Mouse (Mus musculus) liver, postnatal 0 days (tissue): ENCODE results near the gene Slamf8. TPM values are rescaled to one million over a fixed set of nuclear protein-coding genes. Genes with fewer than 3 reads are reported as not detected.

Source experiments
- ATAC-seq: fragments of 200-750 bp; cut with Nextera tagmentation; 2 replicates; pipeline ENCODE4 v1.8.0; 2017; ENCODE audit warnings: mild to moderate bottlenecking, moderate library complexity
- DNase-seq: peaks from one replicate; pipeline ENCODE4 v3.0.0-alpha.2; 2016
- H3K27ac ChIP-seq: fragments of 300-500 bp; sonication (generic); 2 replicates; pipeline ENCODE4 v1.5.1; 2014; ENCODE audit warnings: antibody characterized with exemption, moderate library complexity, mild to moderate bottlenecking, low read depth
- H3K27me3 ChIP-seq: fragments of 300-500 bp; sonication (generic); 2 replicates; pipeline ENCODE4 v1.6.1; 2014; ENCODE audit warnings: low read length, control low read depth, mixed read lengths; ENCODE audit not compliant: insufficient read depth
- H3K36me3 ChIP-seq: fragments of 300-500 bp; sonication (generic); replicated peaks from 2 replicates; pipeline ENCODE4 v1.6.1; 2014; ENCODE audit warnings: mild to moderate bottlenecking, control low read depth, low read length, moderate library complexity, mixed read lengths; ENCODE audit not compliant: insufficient read depth
- H3K4me1 ChIP-seq: fragments of 300-500 bp; sonication (generic); 2 replicates; pipeline ENCODE4 v1.6.1; 2014; ENCODE audit warnings: antibody characterized with exemption, mild to moderate bottlenecking, control low read depth; ENCODE audit not compliant: insufficient read depth
- H3K4me2 ChIP-seq: fragments of 300-500 bp; sonication (generic); 2 replicates; pipeline ENCODE4 v1.6.1; 2014; ENCODE audit warnings: low read depth, mild to moderate bottlenecking, low read length, moderate library complexity, mixed read lengths
- H3K4me3 ChIP-seq: fragments of 300-500 bp; sonication (generic); 2 replicates; pipeline ENCODE4 v1.5.1; 2014; ENCODE audit warnings: low read depth, low read length
- H3K9ac ChIP-seq: fragments of 300-500 bp; sonication (generic); replicated peaks from 2 replicates; pipeline ENCODE4 v1.6.1; 2014; ENCODE audit warnings: mild to moderate bottlenecking, moderate library complexity
- H3K9me3 ChIP-seq: fragments of 300-500 bp; sonication (generic); 2 replicates; pipeline ENCODE4 v1.6.1; 2016; ENCODE audit warnings: mild to moderate bottlenecking, control low read depth, low read length, mixed read lengths
- CTCF ChIP-seq: sonication (generic); IDR thresholded peaks from 2 replicates; pipeline ENCODE4 v1.5.1; 2016; ENCODE audit warnings: antibody characterized with exemption, low read depth
- EP300 ChIP-seq: IDR thresholded peaks from 2 replicates; pipeline ENCODE4 v1.6.1; 2016; ENCODE audit warnings: antibody characterized with exemption, low read depth, mild to moderate bottlenecking
- WGBS: fragments of 180-500 bp; shearing (Covaris S2); extraction: QIAGEN DNeasy Blood & Tissue Kit; methylation state at CpG from one replicate; pipeline ENCODE4 v1.1.7; 2014; ENCODE audit not compliant: insufficient replicate concordance; 5-methylcytosine and 5-hydroxymethylcytosine counted together
- polyA plus RNA-seq: library from polyadenylated mRNA; unstranded; fragments of >200 nt; fragmentation: Nextera tagmentation; extraction: Ambion mirVana; gene quantifications from 2 replicates; pipeline ENCODE4 v1.2.1, GENCODE M21; 2015

Gene Slamf8
- polyA plus RNA-seq, 1 experiment from 2014 or later = 0.31 TPM

GRCm38 (mm10) chr1:172566131-172566530, 24.2 kb downstream of the Slamf8 start:
- Histone ChIP-seq H3K36me3 (no peaks in the 10 kb centered on the region), H3K27ac (no peak overlapping the region), H3K9ac (no peak overlapping the region), H3K4me3 (no peak overlapping the region), H3K27me3 (peaks cover 35% of the 10 kb centered on the region), H3K4me1 (peaks cover 16% of the 10 kb centered on the region), H3K9me3 (no peaks in the 10 kb centered on the region), H3K4me2 (no peak overlapping the region)
- WGBS = 37% methylated on average over 3 of the region's 3 CpGs
- ATAC-seq = no peak
- DNase-seq = no peak
- TF ChIP-seq EP300 = no peak
- no peak for TF ChIP-seq CTCF

- DNase-seq (no peak), ATAC-seq (peak; percentile 7; the same call in 1 of the 2 replicates)
- TF ChIP-seq CTCF (no peak), EP300 (no peak)
- Histone ChIP-seq H3K4me1 (peaks cover 16% of the 10 kb centered on the region), H3K27me3 (peaks cover 46% of the 10 kb centered on the region), H3K27ac (no peak overlapping the region), H3K9ac (no peak overlapping the region), H3K4me2 (peak overlapping the region; percentile 86), H3K9me3 (no peaks in the 10 kb centered on the region), H3K36me3 (no peaks in the 10 kb centered on the region), H3K4me3 (peak overlapping the region; percentile 56)
- 3% methylated on average over 9 of the region's 10 CpGs for WGBS
These were observed 26.9 kb downstream of the Slamf8 start for GRCm38 (mm10) chr1:172563465-172563828.

- Histone ChIP-seq H3K27ac (no peak overlapping the region), H3K4me1 (peaks cover 16% of the 10 kb centered on the region), H3K36me3 (no peaks in the 10 kb centered on the region), H3K27me3 (peaks cover 46% of the 10 kb centered on the region), H3K9me3 (no peaks in the 10 kb centered on the region), H3K4me3 (peak overlapping the region; percentile 56), H3K9ac (peak overlapping the region; percentile 54), H3K4me2 (peak overlapping the region; percentile 86)
- ATAC-seq (peak; percentile 56), DNase-seq (peak; percentile 44)
- WGBS = 2% methylated on average over 63 of the region's 66 CpGs
- TF ChIP-seq CTCF (peak; percentile 62), EP300 (no peak)
These were observed 27.5 kb downstream of the Slamf8 start for GRCm38 (mm10) chr1:172562641-172563464.

GRCm38 (mm10) chr1:172555638-172556037, 34.7 kb downstream of the Slamf8 start, which contains the start of gene Vsig8:
TSS of gene Vsig8 (plus strand) at chr1:172555938.
- WGBS = 68% methylated on average over 9 of the region's 11 CpGs

GRCm38 (mm10) chr1:172552623-172553022, 37.7 kb downstream of the Slamf8 start:
- Histone ChIP-seq H3K27me3 (0 out of 2 replicates have a peak, but pooled peaks cover 7% of the 10 kb centered on the region), H3K4me3 (no peak overlapping the region), H3K27ac (no peak overlapping the region), H3K36me3 (no peaks in the 10 kb centered on the region), H3K9ac (no peak overlapping the region), H3K4me1 (0 out of 2 replicates have a peak, but pooled peaks cover 3% of the 10 kb centered on the region), H3K9me3 (no peaks in the 10 kb centered on the region), H3K4me2 (no peak overlapping the region)
- 48% methylated on average over 1 of the region's 1 CpGs for WGBS
- DNase-seq (no peak), ATAC-seq (no peak)
- no peak for TF ChIP-seq EP300
- TF ChIP-seq CTCF = no peak

More at GRCm38 (mm10) chr1:172555638-172556037, 34.7 kb downstream of the Slamf8 start, which contains the start of gene Vsig8:
- Histone ChIP-seq H3K4me2 (no peak within 1 kb of the TSS), H3K27ac (no peak within 1 kb of the TSS), H3K4me1 (0 out of 2 replicates have a peak, but pooled peaks cover 3% of the 10 kb centered on the region), H3K9me3 (no peaks in the 10 kb centered on the region), H3K9ac (no peak within 1 kb of the TSS), H3K4me3 (no peak within 1 kb of the TSS), H3K36me3 (no peaks in the 10 kb centered on the region), H3K27me3 (peaks cover 11% of the 10 kb centered on the region; the same call in 1 of the 2 replicates)
- TF ChIP-seq CTCF = no peak
- TF ChIP-seq EP300 = no peak
- DNase-seq (no peak), ATAC-seq (no peak)

- TF ChIP-seq EP300 (no peak), CTCF (no peak)
- H3K4me2 ChIP-seq = 0 out of 2 replicates have a peak overlapping the region, but pooled peaks have one; percentile 47
- WGBS = 51% methylated on average over 7 of the region's 7 CpGs
These were observed 39.4 kb downstream of the Slamf8 start for GRCm38 (mm10) chr1:172551009-172551408.

More at GRCm38 (mm10) chr1:172551009-172551408, 39.4 kb downstream of the Slamf8 start:
- H3K27ac ChIP-seq = no peak overlapping the region
- H3K27me3 ChIP-seq = 0 out of 2 replicates have a peak, but pooled peaks cover 4% of the 10 kb centered on the region
- no peak overlapping the region for H3K9ac ChIP-seq
- H3K36me3 ChIP-seq = no peaks in the 10 kb centered on the region
- no peak overlapping the region for H3K4me3 ChIP-seq
- 0 out of 2 replicates have a peak, but pooled peaks cover 3% of the 10 kb centered on the region for H3K4me1 ChIP-seq
- no peak for ATAC-seq
- no peak for DNase-seq
- no peaks in the 10 kb centered on the region for H3K9me3 ChIP-seq
